Mouse (Mus musculus): ENCODE measurements at regions not wholly inside any gene's neighbourhood (a gene's known extent, or its start where the extent isn't known, plus 50 kb on each side); places are given as distances from the start of the nearest gene placed in this dataset.

- no peaks in the 10 kb centered on the region for H3K27me3 ChIP-seq (ENCODE audit: control insufficient read depth, insufficient read depth, low read depth, low read length)
- no peak overlapping the region for H3K4me3 ChIP-seq (ENCODE audit: low read depth, low read length)
- no peak overlapping the region for H3K27ac ChIP-seq (ENCODE audit: low read length)
- H3K9ac ChIP-seq (ENCODE audit: low read depth, low read length): no peak overlapping the region
- ATAC-seq (ENCODE audit: low read depth): no peak
- H3K4me2 ChIP-seq (ENCODE audit: low read depth, low read length): no peak overlapping the region
- no peaks in the 10 kb centered on the region for H3K4me1 ChIP-seq (ENCODE audit: control insufficient read depth, low read depth, low read length)
- no peaks in the 10 kb centered on the region for H3K9me3 ChIP-seq (replicated peaks; ENCODE audit: control insufficient read depth, low read length)
- no peaks in the 10 kb centered on the region for H3K36me3 ChIP-seq (ENCODE audit: control insufficient read depth, insufficient read depth)
Measured at GRCm38 (mm10) chr12:13669453-13669852, 400.5 kb downstream of the Nbas start.

- ATAC-seq (ENCODE audit: low read depth): peak; percentile 90
- Histone ChIP-seq H3K4me1 (ENCODE audit: control insufficient read depth, low read depth, low read length) (no peaks in the 10 kb centered on the region), H3K9me3 (replicated peaks; ENCODE audit: control insufficient read depth, low read length) (no peaks in the 10 kb centered on the region), H3K27me3 (ENCODE audit: control insufficient read depth, insufficient read depth, low read depth, low read length) (no peaks in the 10 kb centered on the region), H3K4me3 (ENCODE audit: low read depth, low read length) (no peak overlapping the region), H3K27ac (ENCODE audit: low read length) (no peak overlapping the region), H3K4me2 (ENCODE audit: low read depth, low read length) (no peak overlapping the region), H3K9ac (ENCODE audit: low read depth, low read length) (no peak overlapping the region), H3K36me3 (ENCODE audit: control insufficient read depth, insufficient read depth) (no peaks in the 10 kb centered on the region)
- 49% methylated on average over 3 of the region's 3 CpGs for WGBS (ENCODE audit: insufficient replicate concordance)
Measured at GRCm38 (mm10) chr12:13668485-13669022, 399.6 kb downstream of the Nbas start.

- H3K9me3 ChIP-seq (replicated peaks; ENCODE audit: control insufficient read depth, low read length): no peaks in the 10 kb centered on the region
- ATAC-seq (ENCODE audit: low read depth): no peak
- no peak overlapping the region for H3K27ac ChIP-seq (ENCODE audit: low read length)
- WGBS (ENCODE audit: insufficient replicate concordance): 51% methylated on average over 1 of the region's 1 CpGs
- H3K4me1 ChIP-seq (ENCODE audit: control insufficient read depth, low read depth, low read length): no peaks in the 10 kb centered on the region
- H3K36me3 ChIP-seq (ENCODE audit: control insufficient read depth, insufficient read depth): no peaks in the 10 kb centered on the region
- no peak overlapping the region for H3K4me2 ChIP-seq (ENCODE audit: low read depth, low read length)
- H3K4me3 ChIP-seq (ENCODE audit: low read depth, low read length): no peak overlapping the region
- no peaks in the 10 kb centered on the region for H3K27me3 ChIP-seq (ENCODE audit: control insufficient read depth, insufficient read depth, low read depth, low read length)
- H3K9ac ChIP-seq (ENCODE audit: low read depth, low read length): no peak overlapping the region
Measured at GRCm38 (mm10) chr12:13639336-13639735, 370.4 kb downstream of the Nbas start.

Measured in liver, embryonic 16.5 days (tissue).